Mouse (Mus musculus) lung, postnatal 36 days (tissue): ENCODE measurements around the gene Ripk1.

Experiments used
- DNase-seq: peaks from one replicate; pipeline ENCODE4 v3.0.0; 2022; ENCODE audit warnings: mixed read lengths

Gene Ripk1

GRCm38 (mm10) chr13:34077492-34078271 lies 75.5 kb downstream of the Ripk1 start, which contains the start of gene Tubb2a:
Gene Tubb2a, minus strand, starts transcription at chr13:34078007.
- DNase-seq = peak; percentile 94

GRCm38 (mm10) chr13:34078500-34079280 lies 76.5 kb downstream of the Ripk1 start:
- DNase-seq = no peak

- no peak for DNase-seq
These were observed 77.6 kb downstream of the Ripk1 start for GRCm38 (mm10) chr13:34079801-34080200.

- no peak for DNase-seq
These were observed 79.8 kb downstream of the Ripk1 start for GRCm38 (mm10) chr13:34081926-34082325.

- peak; percentile 83 for DNase-seq
These were observed 82.0 kb downstream of the Ripk1 start for GRCm38 (mm10) chr13:34084026-34084750.
